Mouse (Mus musculus): Measurements from ENCODE around the gene Nwd2.
A peak's percentile ranks its signal among the peaks of the same experiment; 100 is the strongest.

Nwd2 gene

GRCm38 (mm10) chr5:63755092-63755761, 106.3 kb downstream of the Nwd2 start:
- no peak for DNase-seq (ENCODE audit: low spot score in 2 of 2)

- no peak for DNase-seq (ENCODE audit: low spot score in 2 of 2)
Observed at GRCm38 (mm10) chr5:63755938-63756337, 107.0 kb downstream of the Nwd2 start.

- no peak for DNase-seq (ENCODE audit: low spot score in 2 of 2)
Observed at GRCm38 (mm10) chr5:63765886-63766285, 117.0 kb downstream of the Nwd2 start.

- peak in 1 of 2 experiments; percentile 20 for DNase-seq (ENCODE audit: low spot score in 2 of 2)
Observed at GRCm38 (mm10) chr5:63766715-63767114, 117.8 kb downstream of the Nwd2 start.

GRCm38 (mm10) chr5:63767464-63767863, 118.6 kb downstream of the Nwd2 start:
- no peak for DNase-seq (ENCODE audit: low spot score in 2 of 2)

- DNase-seq (ENCODE audit: low spot score in 2 of 2), result no peak
Observed at GRCm38 (mm10) chr5:63768220-63768619, 119.3 kb downstream of the Nwd2 start.

GRCm38 (mm10) chr5:63772971-63773370, 124.1 kb downstream of the Nwd2 start:
- no peak for DNase-seq (ENCODE audit: low spot score in 2 of 2)

GRCm38 (mm10) chr5:63773603-63774002, 124.7 kb downstream of the Nwd2 start:
- no peak for DNase-seq (ENCODE audit: low spot score in 2 of 2)

GRCm38 (mm10) chr5:63788156-63788826, 139.4 kb downstream of the Nwd2 start:
- DNase-seq (ENCODE audit: low spot score in 2 of 2), result no peak

GRCm38 (mm10) chr5:63811819-63812508, 163.1 kb downstream of the Nwd2 start, which contains the start of gene 0610040J01Rik:
TSS of gene 0610040J01Rik (plus strand) at chr5:63812363.
- DNase-seq (ENCODE audit: low spot score in 2 of 2), result peak; percentile 51

GRCm38 (mm10) chr5:63812509-63812865, 163.6 kb downstream of the Nwd2 start:
- DNase-seq (ENCODE audit: low spot score in 2 of 2), result no peak

GRCm38 (mm10) chr5:63816643-63817042, 167.7 kb downstream of the Nwd2 start:
- no peak for DNase-seq (ENCODE audit: low spot score in 2 of 2)

GRCm38 (mm10) chr5:63817270-63817669, 168.4 kb downstream of the Nwd2 start:
- DNase-seq (ENCODE audit: low spot score in 2 of 2), result no peak

- no peak for DNase-seq (ENCODE audit: low spot score in 2 of 2)
Observed at GRCm38 (mm10) chr5:63818975-63819374, 170.1 kb downstream of the Nwd2 start.

- DNase-seq (ENCODE audit: low spot score in 2 of 2), result no peak
Observed at GRCm38 (mm10) chr5:63819519-63819918, 170.6 kb downstream of the Nwd2 start.

- no peak for DNase-seq (ENCODE audit: low spot score in 2 of 2)
Observed at GRCm38 (mm10) chr5:63821176-63821575, 172.3 kb downstream of the Nwd2 start.

GRCm38 (mm10) chr5:63821860-63822259, 173.0 kb downstream of the Nwd2 start:
- no peak for DNase-seq (ENCODE audit: low spot score in 2 of 2)

GRCm38 (mm10) chr5:63823362-63824332, 174.7 kb downstream of the Nwd2 start:
- DNase-seq (ENCODE audit: low spot score in 2 of 2), result no peak

GRCm38 (mm10) chr5:63824599-63825350, 175.9 kb downstream of the Nwd2 start:
- DNase-seq (ENCODE audit: low spot score in 2 of 2), result no peak

- DNase-seq (ENCODE audit: low spot score in 2 of 2), result no peak
Observed at GRCm38 (mm10) chr5:63825881-63826280, 177.0 kb downstream of the Nwd2 start.

- DNase-seq (ENCODE audit: low spot score in 2 of 2), result no peak
Observed at GRCm38 (mm10) chr5:63827006-63827405, 178.1 kb downstream of the Nwd2 start.

All from frontal cortex, postnatal 25 days (tissue).